Mouse (Mus musculus) mature B cell (primary cell): ENCODE results near the gene Mex3b.

ENCODE experiments used
- in situ Hi-C: fragments of 300-500 bp; cut with MboI; formaldehyde crosslinking; loops from 2 replicates; pipeline ENCODE4 v1.14.3; 2019

Gene Mex3b

DNA sequence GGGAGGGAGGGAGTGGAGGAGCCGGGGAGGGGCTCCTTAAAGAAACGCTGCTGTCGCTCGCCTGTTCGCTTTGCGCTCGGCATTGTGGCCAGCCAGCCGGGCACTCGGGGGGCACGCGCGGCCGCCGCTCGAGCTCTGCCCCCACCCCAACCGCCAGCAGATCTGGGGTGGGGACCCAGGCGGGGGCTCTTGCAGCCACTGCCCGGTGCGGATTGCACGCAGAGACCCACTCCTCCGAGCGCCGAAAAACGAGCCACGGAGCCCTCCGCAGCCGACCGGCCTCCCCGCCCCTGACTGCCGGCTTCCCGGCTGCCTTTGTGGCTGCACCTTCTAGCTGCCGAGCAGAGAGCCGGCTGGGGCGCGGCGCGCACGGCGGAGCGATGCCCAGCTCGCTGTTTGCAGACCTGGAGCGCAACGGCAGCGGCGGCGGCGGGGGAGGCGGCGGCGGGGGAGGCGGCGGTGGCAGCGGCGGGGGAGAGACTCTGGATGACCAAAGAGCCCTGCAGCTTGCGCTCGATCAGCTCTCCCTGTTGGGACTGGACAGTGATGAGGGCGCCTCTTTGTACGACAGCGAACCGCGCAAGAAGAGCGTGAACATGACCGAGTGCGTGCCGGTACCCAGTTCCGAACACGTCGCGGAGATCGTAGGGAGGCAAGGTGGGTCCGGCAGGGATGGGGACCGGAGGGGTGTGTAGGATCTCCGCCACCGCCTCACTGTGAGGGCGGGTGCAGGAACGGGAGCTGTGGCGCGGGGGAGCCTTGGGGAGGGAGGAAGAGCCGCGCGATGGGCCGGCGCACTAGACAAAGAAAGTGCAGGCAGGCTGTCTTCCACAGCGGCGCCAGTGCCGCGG is at the start of gene Mex3b:
Gene Mex3b, plus strand, starts transcription at position 63 of the 851 bp plus-strand sequence.
- in situ Hi-C loops, result loop anchor here (10.0 to 25.0 kb wide), 2 partner anchors 617 to 795 kb away; no protein-coding TSS in a partner anchor

DNA sequence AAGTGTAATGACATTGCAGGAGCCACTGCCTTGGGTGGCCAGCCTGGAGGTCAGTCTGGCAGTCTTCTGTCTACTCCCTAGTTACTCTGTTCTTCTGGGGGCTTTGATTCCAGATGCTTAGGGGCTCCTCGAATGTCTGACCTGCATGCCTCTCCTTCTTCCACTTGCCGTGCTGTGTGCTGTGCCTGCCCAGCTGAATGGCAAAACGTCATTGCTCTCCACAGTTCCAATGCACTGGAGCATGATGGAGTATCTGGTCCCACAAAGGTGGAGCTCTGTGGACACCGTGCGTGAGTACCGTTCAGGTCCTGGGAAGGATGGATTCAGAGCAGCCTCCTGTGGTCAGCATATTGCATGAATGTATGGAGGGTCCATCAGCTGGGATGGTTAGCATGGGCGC is 47.6 kb upstream of the Mex3b start:
- in situ Hi-C loops, result no loop called here

DNA sequence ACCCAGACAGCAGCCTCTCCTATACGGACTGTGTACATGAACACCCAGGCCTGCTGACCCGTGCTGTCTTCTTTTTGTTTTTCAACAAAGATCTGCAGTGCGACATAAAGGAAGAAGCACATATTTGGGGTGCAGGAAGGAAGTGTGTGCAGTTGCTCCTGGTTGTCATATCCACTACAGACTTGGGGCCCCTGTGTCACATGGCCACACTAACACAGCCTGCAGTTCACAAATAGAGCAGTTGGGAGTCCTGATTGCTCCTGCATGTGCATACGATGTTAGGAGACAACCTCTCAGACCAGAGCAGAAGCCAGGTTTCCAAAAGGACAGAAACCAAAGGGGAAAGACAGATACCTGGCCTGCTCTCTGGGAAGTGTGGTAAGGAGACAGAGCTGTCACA is 46.5 kb upstream of the Mex3b start:
- in situ Hi-C loops, result no loop called here

DNA sequence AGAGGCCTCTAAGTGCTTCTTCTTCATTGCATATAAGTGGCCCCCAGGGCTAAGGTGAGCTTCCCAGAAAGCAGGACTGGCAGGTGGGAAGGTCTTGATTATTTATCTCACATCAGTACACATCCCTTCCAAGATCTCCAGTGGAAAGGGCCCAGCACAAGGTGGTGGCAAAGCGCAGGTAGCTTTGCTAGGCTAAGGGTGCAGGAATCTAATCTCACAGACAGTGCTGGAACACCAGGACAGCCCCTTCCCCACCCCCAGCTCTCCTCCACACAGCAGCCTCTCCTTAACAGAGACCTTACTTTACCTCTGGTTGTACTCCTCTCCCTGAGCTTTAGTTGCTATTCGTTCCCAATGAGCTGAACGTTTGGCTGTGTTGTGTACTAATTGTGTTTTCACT is 45.6 kb upstream of the Mex3b start:
- in situ Hi-C loops, result no loop called here

DNA sequence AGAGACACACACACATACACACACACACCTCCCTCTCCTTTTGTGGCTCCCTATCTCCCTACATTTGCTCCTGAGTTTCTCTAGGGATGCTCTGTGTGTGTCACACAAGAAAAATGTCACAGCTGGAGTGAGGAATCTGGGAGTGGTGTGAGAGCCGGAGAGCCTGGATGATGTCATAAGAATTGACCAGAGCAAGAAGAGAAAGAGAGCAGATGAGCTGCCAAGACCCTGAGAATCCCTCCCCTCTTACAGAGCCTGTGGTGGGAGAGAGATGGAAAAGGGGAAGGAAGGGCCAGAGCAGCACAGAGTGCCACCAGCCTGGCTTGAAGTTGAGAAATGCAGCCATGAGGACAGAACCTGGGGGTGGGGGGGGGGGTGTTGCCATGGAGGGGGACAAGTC is 44.6 kb upstream of the Mex3b start:
- in situ Hi-C loops, result no loop called here

DNA sequence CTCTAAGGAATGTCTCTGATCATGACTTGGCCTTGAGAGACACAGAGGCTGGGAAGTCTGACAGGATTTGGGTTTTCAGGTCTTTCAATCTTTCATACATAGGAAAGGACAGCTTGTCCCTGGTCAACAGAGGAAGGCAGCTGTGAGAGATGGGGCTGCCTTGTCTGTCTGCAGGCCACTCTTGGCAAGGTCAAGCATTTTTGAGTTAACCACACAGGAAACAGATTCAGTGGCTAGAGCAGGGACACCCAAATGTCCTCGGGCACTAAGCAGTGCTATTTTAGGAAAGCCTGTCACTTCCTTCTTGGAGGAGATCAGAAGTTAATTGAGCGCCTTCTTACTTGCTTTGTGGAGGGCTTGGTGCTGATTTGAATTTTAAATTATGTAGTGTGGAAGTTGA is 38.9 kb upstream of the Mex3b start:
- in situ Hi-C loops, result no loop called here

DNA sequence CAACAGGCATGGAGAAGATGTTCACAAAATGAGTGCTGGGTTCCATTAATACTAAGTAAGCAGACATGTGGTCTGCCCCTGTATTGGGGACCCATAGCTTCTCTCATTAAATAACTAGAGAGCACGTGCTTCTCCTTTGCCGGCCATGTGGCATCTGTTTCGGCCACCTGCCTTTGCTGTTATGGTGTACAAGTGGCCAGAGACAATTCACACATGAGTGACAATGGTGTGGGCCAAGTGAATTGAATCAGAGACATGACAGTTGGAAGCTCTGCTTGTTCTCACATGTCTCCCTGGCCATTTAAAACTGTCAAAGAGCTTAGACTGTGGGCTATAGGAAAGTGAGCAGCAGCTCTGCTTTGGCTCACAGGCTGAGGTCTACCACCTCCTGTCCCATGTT is 37.6 kb upstream of the Mex3b start:
- in situ Hi-C loops, result no loop called here

DNA sequence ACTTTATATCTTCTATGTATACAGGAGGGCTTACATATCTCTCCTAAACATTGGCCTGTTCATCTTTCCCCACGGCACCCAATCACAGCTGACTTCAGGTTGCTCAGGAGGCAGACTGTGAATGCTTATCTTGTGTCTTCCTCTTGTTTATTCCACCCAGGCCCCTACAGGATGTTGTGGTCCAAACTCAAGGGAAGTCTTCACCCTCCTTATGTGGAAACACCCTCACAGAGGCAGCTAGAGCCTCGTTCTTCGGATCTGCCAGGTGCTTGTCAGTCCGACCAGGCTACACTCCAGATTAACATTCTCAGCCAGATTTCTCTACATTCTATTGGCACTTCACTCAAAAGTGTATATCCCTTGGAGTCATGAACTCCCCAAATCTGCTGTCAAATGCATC is 32.7 kb upstream of the Mex3b start:
- in situ Hi-C loops, result no loop called here

DNA sequence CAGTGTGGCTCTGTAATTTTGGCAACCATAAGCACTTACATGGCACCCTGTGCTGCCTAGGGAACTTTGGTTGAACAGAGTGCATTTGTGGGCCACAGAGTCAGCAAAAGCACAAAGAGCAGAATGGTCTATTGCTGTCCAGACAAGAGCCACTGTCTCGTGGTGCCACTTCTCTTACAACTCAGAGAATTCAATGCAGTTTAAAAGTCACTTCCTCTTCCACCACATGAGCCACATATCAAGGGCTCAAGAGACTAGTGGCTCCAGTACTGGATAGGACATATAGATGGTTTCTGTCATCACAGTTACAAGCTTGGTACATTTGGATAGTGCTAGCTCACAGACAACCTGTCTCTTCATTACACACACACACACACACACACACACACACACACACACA is 28.7 kb upstream of the Mex3b start:
- in situ Hi-C loops, result no loop called here

DNA sequence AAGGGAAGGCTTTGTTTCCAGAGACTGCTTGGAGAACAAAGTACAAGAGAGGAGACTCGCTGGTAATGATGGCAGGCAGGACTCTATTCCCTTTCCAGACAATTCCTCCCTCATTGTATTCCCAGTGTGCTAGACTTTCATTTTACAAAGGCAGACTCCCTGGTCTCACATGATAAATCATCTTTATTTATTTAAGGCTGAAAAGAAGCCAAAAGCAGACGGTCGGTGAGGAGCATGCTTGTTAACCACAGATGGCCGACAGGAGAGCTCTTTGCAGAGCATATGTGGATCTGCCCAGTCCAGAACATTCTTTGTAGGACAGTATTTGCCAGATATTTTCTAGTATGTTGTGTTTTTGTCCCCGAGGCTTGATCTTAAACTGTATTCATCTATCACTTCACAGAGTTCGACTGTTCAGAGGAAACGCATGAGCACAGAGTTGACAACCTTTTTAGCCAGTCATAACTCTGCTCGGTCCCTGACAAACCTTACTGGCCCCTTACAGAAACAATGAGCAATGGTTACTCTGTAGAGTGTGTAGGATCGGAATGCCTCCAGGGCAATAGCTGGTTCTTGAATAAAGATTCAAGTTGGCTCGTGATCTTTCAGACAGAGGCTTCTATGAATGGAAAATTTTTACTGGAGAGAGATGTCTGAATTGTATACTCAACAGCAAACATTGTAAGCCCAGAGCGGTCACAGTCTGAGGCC is 28.0 kb upstream of the Mex3b start:
- in situ Hi-C loops, result no loop called here

DNA sequence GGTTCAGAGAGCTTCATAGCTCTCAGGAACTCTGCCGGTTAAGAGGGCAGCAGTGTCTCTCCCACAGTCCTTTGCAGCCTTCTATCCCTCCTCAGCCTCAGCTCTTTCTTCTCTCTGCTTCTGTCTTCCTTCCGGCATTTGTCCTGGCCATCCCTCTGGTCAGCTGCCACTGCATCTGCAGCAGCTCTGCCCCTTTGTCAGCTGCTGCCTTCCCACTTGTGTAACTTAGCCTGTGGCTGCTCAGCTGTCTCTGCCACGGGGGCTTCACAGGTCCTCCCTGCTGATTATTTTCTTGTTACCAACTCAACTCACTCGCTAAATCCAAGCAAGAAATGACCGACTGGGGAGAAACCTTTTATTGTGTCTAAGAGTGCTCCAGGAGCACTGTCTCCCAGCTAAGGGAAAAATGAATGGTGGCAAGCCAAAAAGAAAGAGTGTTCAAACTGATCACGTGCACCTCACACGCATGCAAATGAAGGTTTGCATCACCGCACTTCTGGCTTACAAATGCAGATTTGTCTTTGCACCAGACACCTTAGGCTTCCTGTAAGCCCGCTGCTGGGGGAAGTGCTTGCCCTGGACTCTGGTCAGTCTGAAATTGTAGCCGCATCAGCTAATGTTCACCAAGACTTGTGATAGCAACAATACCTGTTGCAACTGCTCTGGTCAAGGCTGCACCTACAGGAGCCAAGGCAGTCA is 24.8 kb upstream of the Mex3b start:
- in situ Hi-C loops, result no loop called here

DNA sequence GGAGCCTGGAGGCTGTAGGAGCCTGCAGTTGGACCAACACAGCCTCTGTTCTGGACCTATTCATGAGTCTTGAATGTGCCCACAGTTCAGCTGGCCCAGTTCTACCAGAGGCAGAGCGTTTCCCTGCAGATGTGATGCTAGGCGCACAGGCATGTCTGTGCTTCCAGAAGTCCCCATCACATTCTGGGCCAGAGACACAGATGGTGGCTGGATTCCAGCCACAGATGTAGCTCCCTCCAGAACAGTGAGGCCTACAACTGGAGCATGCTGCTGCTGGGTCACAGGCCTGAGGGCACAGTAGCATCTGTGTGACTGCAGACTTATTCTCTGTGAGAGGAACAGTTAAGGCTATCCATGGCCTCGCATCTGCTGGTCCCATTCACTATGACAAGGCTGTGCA is 16.4 kb upstream of the Mex3b start:
- in situ Hi-C loops, result loop anchor here (25.0 kb wide), 1 partner anchor 812 kb away; no protein-coding TSS in a partner anchor

DNA sequence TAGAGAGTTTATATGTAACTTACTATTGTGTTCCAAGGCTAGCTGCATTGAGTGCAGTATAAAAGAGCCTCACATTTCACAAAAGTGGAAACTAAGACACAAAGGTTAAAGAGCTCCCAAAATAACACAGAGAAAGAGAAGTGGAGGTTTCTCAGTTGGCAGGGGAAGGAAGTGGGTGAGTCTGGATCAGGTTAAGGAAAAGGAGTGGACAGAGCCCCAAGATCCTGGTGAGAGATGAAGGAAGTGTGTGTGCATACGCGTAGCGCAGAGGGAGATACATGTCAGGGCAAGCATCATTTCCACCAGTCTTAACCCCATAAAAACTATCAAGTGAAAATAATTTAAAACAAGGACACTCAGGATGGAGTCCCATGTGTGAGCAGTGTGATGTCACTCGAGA is 15.5 kb upstream of the Mex3b start:
- in situ Hi-C loops, result loop anchor here (25.0 kb wide), 1 partner anchor 811 kb away; no protein-coding TSS in a partner anchor

DNA sequence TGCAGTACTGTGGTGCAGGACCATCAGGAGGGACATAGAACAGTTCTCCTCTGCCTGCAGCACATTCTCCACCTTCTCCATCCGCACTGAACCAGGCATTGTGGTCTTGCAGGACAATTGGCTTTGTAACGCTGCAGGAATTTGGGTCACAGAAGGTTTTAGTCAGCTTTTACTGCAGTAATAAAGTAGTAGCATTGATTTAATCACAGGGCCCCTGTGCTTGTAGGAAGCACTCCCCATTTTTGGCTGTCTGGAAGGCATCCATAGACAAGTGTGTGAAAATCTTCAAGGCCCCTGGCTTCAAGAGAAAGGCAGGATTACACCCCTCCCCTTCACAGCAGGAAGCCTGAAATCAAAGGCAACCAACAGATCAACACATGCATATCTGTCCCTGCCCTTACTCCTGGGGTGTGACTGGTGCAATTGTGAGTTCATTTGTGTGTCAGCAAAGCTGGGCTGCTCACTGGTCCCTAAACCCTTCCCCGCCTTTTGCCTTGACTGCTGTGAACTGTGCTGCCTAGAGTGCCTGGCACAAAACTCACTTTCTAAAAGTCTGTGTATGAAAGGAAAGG is 12.9 kb upstream of the Mex3b start:
- in situ Hi-C loops, result loop anchor here (25.0 kb wide), 1 partner anchor 808 kb away; no protein-coding TSS in a partner anchor

DNA sequence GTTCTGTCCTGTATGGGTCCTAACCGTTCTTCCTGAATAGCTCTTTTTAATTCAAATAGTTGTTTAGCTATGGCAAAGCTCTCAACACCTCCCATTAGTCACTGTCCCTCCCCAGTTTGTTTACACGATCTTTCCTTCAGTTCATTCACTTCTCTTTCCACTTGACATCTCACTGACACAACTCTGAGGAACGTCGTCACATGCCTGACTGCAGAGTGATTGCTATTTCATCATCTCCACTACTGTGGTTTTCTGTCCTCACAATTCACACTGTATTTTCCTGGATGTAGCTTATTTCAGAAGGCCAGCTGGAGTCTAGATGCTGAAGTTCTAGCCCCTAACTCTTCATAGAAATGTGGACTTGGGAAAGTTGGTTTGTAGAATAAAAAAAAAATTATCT is 8.5 kb upstream of the Mex3b start:
- in situ Hi-C loops, result loop anchor here (25.0 kb wide), 1 partner anchor 804 kb away; no protein-coding TSS in a partner anchor

DNA sequence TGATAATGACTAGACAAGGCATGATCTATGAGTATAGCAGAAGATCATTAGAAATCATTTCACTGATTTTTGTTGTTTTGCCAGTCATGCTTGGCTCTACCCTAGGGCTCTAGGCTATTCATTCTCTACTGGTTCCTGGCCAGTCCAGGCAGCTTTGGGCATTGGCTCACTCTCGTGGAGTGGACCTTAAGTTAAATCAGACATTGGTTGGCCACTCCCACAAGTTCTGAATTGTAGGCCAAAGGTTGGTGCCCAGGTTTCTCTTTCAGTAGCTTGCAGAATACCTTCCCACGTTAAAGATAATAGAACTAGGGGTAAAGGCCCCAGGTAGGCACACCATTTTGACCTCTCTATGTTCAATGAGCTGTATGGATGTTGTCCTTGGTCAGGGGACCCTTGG is 6.5 kb upstream of the Mex3b start:
- in situ Hi-C loops, result loop anchor here (10.0 to 25.0 kb wide), 2 partner anchors 624 to 802 kb away; no protein-coding TSS in a partner anchor

DNA sequence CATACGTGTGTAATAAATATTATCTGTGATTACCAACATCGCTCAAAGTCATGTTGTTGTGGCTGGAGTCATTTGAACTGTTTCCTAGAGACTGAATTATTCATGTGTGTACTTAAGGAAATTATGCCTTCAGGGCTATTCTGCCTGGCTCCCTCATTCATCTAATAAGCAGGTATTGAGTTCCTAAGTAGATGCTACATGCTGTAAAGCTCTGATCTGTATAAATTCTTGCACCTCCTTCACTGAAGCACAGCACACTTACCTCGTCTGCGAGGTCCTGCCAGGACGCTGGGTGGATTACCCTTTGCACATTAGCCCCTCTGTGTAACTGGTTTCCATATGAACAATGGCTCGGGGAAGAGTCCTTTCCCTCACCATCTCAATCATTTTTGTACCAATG is 3.8 kb upstream of the Mex3b start:
- in situ Hi-C loops, result loop anchor here (10.0 to 25.0 kb wide), 2 partner anchors 621 to 799 kb away; no protein-coding TSS in a partner anchor

DNA sequence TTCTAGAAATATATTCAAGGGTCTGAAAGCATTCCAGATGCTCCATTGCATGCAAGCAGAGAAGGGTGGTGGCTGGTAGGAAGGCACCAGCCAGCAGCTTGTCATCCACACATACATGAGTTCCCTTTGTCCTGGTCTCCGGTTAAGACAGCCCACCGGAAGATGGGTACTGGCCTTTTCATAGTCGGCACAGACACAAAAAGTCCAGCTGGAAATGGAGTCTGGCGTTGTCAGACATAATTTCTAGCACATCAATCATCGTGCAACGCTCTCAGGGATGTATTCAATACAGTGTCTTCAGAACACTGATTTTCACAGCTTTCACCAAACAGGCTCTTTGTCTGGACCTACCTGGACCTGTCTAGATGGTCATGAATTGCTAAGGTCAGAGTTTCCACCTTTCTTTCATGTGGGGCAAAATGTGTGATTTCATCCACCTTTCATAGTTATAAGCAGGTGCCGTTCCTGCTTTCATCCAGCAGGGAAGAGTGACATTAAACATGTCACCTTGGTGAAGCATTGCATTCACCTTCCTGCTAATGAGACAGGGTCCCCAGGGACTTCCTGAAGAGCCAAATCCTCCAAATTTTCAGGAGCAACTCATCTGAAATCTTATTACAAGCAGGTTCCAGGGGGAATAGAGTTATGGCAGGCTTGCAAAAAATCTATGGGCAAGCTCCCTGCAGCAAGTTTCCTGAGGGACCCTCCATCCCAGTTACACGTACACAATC is 2.7 kb upstream of the Mex3b start:
- in situ Hi-C loops, result loop anchor here (10.0 to 25.0 kb wide), 2 partner anchors 620 to 798 kb away; no protein-coding TSS in a partner anchor

DNA sequence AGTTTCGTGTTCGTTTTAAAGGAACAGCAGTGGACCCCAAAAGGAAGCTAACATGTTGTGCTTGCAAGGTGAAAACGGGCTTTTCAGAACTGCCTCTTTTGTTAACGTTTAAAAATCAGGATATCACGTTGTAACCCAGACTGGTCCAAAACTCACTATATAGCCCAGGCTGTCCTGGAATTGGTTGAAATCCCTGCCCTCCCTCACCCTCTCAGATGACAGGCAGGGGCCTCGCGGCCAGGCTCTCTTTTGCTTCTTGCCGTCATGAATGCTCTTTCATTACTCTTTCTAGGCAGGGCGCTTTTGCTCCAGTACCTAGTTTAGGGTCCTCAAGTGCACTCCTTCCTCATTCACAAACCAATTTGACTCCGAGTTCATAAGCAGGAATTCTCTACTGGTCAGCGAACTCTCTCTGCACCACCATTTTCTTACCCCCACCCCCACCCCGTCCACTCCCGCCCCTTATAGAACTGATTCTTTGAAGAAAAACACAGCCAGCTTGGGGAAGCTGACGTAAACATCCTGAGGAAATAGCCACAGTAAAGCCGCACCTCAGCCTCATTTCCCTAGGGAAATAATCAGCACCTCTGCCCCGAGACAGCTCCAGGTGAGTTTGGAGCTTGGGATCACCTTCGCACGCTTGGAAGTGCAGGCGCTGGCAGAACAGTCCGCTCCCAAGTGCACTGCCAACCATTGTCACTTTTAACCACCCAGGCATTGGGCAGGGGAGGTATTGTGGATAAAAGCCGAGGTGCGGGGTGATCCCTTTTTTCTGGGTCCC is 2.0 kb upstream of the Mex3b start:
- in situ Hi-C loops, result loop anchor here (10.0 to 25.0 kb wide), 2 partner anchors 620 to 797 kb away; no protein-coding TSS in a partner anchor
